ENCODE assay signal across 26 mouse cellular contexts in genomic region chr19:17314451-17314850, GRCm38 (mm10). TPM values are rescaled to one million over a fixed set of nuclear protein-coding genes. Genes with fewer than 3 reads are reported as not detected.
A peak's percentile ranks its signal among the peaks of the same experiment; 100 is the strongest.
DNase-seq lines count a peak whose midpoint lies in the region; ATAC-seq and TF ChIP-seq lines count a peak whose summit lies in the region.
"Had no signal": no experiment of that assay in that cellular context is flagged by ENCODE, and none has a peak within 500 bp of the region (broad histone marks: within the 10 kb centered on the region; RNA-seq: fewer than 3 reads in every experiment).

No protein-coding gene starts in this region.

- H3K9ac ChIP-seq in heart, adult 2 months (ENCODE audit: low read depth, low read length), result no peak overlapping the region
- no peak overlapping the region for H3K9ac ChIP-seq in lung, postnatal 0 days (replicated peaks; ENCODE audit: low read depth)
- H3K9ac ChIP-seq: embryonic facial prominence, embryonic 12.5 days; embryonic facial prominence, embryonic 15.5 days; forebrain, postnatal 0 days; heart, embryonic 12.5 days; heart, embryonic 15.5 days; hindbrain, embryonic 13.5 days had no signal

- peak; percentile 68 for DNase-seq in heart, adult 11 months
- DNase-seq in heart, adult 2 months, result no peak
- peak; percentile 33 for DNase-seq in lung, postnatal 0 days (ENCODE audit: low spot score)
- DNase-seq in lung, postnatal 14 days, result no peak
- DNase-seq in frontal cortex, postnatal 14 days (ENCODE audit: low spot score in 2 of 2), result no peak
- DNase-seq: adrenal gland, adult 8-10 months; adrenal gland, postnatal 25 days; cerebellum, adult 18-20 months; cerebellum, adult 9-10 months; cerebellum, postnatal 14 days; forebrain, postnatal 0 days; gastrocnemius, postnatal 25 days; heart, postnatal 10 days; heart, postnatal 36 days had no signal

- H3K27ac ChIP-seq in heart, adult 2 months, result no peak overlapping the region
- no peak overlapping the region for H3K27ac ChIP-seq in lung, postnatal 0 days (ENCODE audit: low read length)
- H3K27ac ChIP-seq: embryonic facial prominence, embryonic 12.5 days; embryonic facial prominence, embryonic 15.5 days; heart, embryonic 15.5 days; hindbrain, embryonic 10.5 days; hindbrain, embryonic 13.5 days had no signal

- no peaks in the 10 kb centered on the region for H3K4me1 ChIP-seq in heart, adult 2 months (ENCODE audit: control insufficient read depth, insufficient read depth, low read length)
- no peaks in the 10 kb centered on the region for H3K4me1 ChIP-seq in lung, postnatal 0 days (ENCODE audit: insufficient read depth, low read depth, low read length)
- H3K4me1 ChIP-seq: embryonic facial prominence, embryonic 12.5 days; embryonic facial prominence, embryonic 15.5 days; heart, embryonic 12.5 days; heart, embryonic 15.5 days; hindbrain, embryonic 10.5 days; hindbrain, embryonic 13.5 days had no signal

- no peaks in the 10 kb centered on the region for H3K27me3 ChIP-seq in heart, adult 2 months (ENCODE audit: control insufficient read depth, insufficient read depth, low read length)
- no peaks in the 10 kb centered on the region for H3K27me3 ChIP-seq in lung, postnatal 0 days (replicated peaks; ENCODE audit: insufficient read depth, low read length)
- H3K27me3 ChIP-seq: embryonic facial prominence, embryonic 12.5 days; embryonic facial prominence, embryonic 15.5 days; heart, embryonic 12.5 days; heart, embryonic 15.5 days; hindbrain, embryonic 13.5 days had no signal

- no peaks in the 10 kb centered on the region for H3K36me3 ChIP-seq in heart, adult 2 months (ENCODE audit: control insufficient read depth, insufficient read depth, low read length)
- H3K36me3 ChIP-seq in lung, postnatal 0 days (ENCODE audit: insufficient read depth, low read length), result no peaks in the 10 kb centered on the region
- H3K36me3 ChIP-seq: embryonic facial prominence, embryonic 12.5 days; embryonic facial prominence, embryonic 15.5 days; heart, embryonic 12.5 days; heart, embryonic 15.5 days; hindbrain, embryonic 10.5 days; hindbrain, embryonic 13.5 days had no signal

- no peak overlapping the region for H3K4me3 ChIP-seq in heart, adult 2 months
- H3K4me3 ChIP-seq in lung, postnatal 0 days (ENCODE audit: low read depth, low read length), result no peak overlapping the region
- H3K4me3 ChIP-seq: embryonic facial prominence, embryonic 12.5 days; embryonic facial prominence, embryonic 15.5 days; heart, embryonic 12.5 days; heart, embryonic 15.5 days; hindbrain, embryonic 10.5 days; hindbrain, embryonic 13.5 days had no signal

- 80% methylated on average over 2 of the region's 2 CpGs for whole genome bisulfite sequencing in heart, adult 2 months
- 70% methylated on average over 2 of the region's 2 CpGs for WGBS in lung, postnatal 0 days

- no peak for TF ChIP-seq CTCF in heart, adult 2 months (IDR thresholded peaks at IDR 0.05)
- no peak for TF ChIP-seq CTCF in lung, postnatal 0 days (IDR thresholded peaks at IDR 0.05)

- no peaks in the 10 kb centered on the region for H3K9me3 ChIP-seq in lung, postnatal 0 days (ENCODE audit: low read length)
- H3K9me3 ChIP-seq: embryonic facial prominence, embryonic 12.5 days; embryonic facial prominence, embryonic 15.5 days; heart, embryonic 12.5 days; heart, embryonic 15.5 days; hindbrain, embryonic 10.5 days; hindbrain, embryonic 13.5 days had no signal

- ATAC-seq in lung, postnatal 0 days, result no peak
- peak; percentile 98 for ATAC-seq in granulocyte monocyte progenitor cell, adult 5-6 weeks (replicated peaks; ENCODE audit: poor library complexity, severe bottlenecking)
- peak; percentile 90 for ATAC-seq in monocyte, adult 5-6 weeks (replicated peaks; ENCODE audit: insufficient number of reproducible peaks, low FRiP score, low TSS enrichment, poor library complexity, severe bottlenecking)
- ATAC-seq in inflammation-experienced regulatory T-cells, adult 6 months, result no peak
- ATAC-seq: activated CD4-positive, CD25-positive, alpha-beta regulatory T cell, adult 4 months; forebrain, embryonic 14.5 days; forebrain, postnatal 0 days; hindbrain, embryonic 16.5 days had no signal

- no peak overlapping the region for H3K4me2 ChIP-seq in lung, postnatal 0 days (replicated peaks; ENCODE audit: low read depth, low read length)
- H3K4me2 ChIP-seq: embryonic facial prominence, embryonic 12.5 days; embryonic facial prominence, embryonic 15.5 days; heart, embryonic 12.5 days; heart, embryonic 15.5 days; hindbrain, embryonic 13.5 days had no signal

- TF ChIP-seq POLR2A in heart, adult 2 months (IDR thresholded peaks at IDR 0.05; ENCODE audit: insufficient read depth, low read depth, low read length), result no peak

- no peaks in the 10 kb centered on the region for H3K79me2 ChIP-seq in heart, adult 2 months (replicated peaks; ENCODE audit: control insufficient read depth, insufficient read depth, low read length)

- TF ChIP-seq EP300 in heart, adult 2 months (IDR thresholded peaks at IDR 0.05; ENCODE audit: insufficient read depth, low read depth, low read length), result no peak
- no peak for TF ChIP-seq EP300 in lung, postnatal 0 days (IDR thresholded peaks at IDR 0.05)

- intact Hi-C loops in heart, adult 2 months (cut with DNase I), result no loop called here

RNA-seq across cellular contexts. Expression of gene Gcnt1, which starts 58.2 kb away (rescaled TPM):
- total RNA-seq in heart, adult 2 months (2021), result 10 to 100 TPM; 10.8 to 12.1 TPM
- 1.1 and 2.2 TPM in 2 replicates for polyA plus RNA-seq in heart, adult 2 months (2012; rRNA removed)
- polyA plus RNA-seq in lung, postnatal 0 days (2015; fragmentation: Nextera tagmentation; extraction: Ambion mirVana), result 2.6 and 2.7 TPM in 2 replicates
- total RNA-seq in granulocyte monocyte progenitor cell, adult 5-6 weeks (2014; fragmentation: Nextera tagmentation), result 18.2 and 22.2 TPM in 2 replicates
- total RNA-seq in granulocyte monocyte progenitor cell, adult 5-6 weeks (2017), result 27.4 and 29.9 TPM in 2 replicates
- 24.1 to 36.0 TPM (median 35.5 TPM) in 3 replicates for total RNA-seq in monocyte, adult 5-6 weeks (2017)
- polyA plus RNA-seq in inflammation-experienced regulatory T-cells, adult 6 months (2017; shearing (Covaris generic)), result 1 to 10 TPM; 6.9 to 9.2 (median 7.5) TPM

Comparison
In these comparisons a context has a peak if more than half of its experiments do, and no peak if none do; other contexts are left out.
1. DNase-seq: peak in heart, adult 11 months (single experiment) and lung, postnatal 0 days (single experiment); none in heart, adult 2 months (0 of 2), lung, postnatal 14 days (single experiment) and frontal cortex, postnatal 14 days (0 of 2).
2. ATAC-seq: peak in granulocyte monocyte progenitor cell, adult 5-6 weeks (single experiment) and monocyte, adult 5-6 weeks (single experiment); none in lung, postnatal 0 days (single experiment) and inflammation-experienced regulatory T-cells, adult 6 months (single experiment).